Mouse (Mus musculus) lung, adult 2 months (tissue): Measurements from ENCODE around the gene Ssbp1.

Source experiments
- CTCF ChIP-seq: fragments of 200-500 bp; IDR thresholded peaks from 2 replicates; pipeline ENCODE4 v1.5.1; 2011; ENCODE audit warnings: mild to moderate bottlenecking, low read length, control low read depth; ENCODE audit not compliant: insufficient read depth
- POLR2A ChIP-seq: fragments of 200-500 bp; IDR thresholded peaks from 2 replicates; pipeline ENCODE4 v1.6.1; 2011; ENCODE audit warnings: low read depth, mild to moderate bottlenecking, control low read depth, low read length, borderline replicate concordance; ENCODE audit errors: extremely low read depth

DNA sequence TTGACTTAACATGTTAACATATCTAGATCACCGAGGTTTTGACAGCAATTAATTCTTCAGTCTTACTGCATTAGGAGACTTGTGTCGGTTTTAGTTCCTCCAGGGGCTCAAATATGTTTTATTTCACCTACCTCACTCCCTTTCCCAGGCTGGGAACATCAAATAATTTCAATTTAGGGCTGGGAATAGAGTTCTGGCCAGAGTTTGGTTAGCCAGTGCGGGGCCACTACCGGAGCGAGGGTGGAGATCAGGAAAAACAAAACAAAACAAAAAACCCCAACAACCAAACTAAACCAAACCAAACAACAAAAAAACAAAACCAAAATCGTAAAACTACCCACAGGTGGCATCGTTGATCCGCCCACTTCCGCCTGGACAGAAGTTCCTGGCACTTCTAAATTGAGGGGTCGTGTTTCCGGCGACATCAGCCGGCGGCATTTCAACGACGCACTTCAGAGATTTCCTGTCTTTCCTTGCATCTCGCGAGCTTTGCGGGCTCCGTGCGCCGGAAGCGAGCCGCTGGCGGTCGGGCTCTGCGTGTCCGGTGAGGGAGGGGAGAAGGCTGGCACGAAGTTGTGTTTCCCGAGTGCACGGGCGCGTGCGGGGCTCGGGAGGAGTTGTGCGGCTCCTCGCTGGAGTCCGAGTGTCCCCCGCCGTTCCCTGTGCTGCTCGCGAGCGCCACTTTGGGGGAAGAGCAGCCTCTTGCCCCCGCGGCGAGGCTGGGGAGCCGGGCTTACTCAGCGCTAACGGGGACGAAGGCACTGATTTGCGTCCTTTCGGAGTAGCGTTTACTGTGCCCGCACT is at the start of gene Ssbp1:
- TF ChIP-seq CTCF (0 out of 2 replicates have a peak, but pooled peaks have one; percentile 0), POLR2A (peak; percentile 94)
